Mouse (Mus musculus) CH12.LX (cell line): ENCODE measurements around the gene Grpel1. TPM values are rescaled to one million over a fixed set of nuclear protein-coding genes. Genes with fewer than 3 reads are reported as not detected.

Experiments
- DNase-seq: peaks from one replicate; pipeline ENCODE4 v3.0.0-alpha.2; 2013; ENCODE audit errors: extremely low read depth
- H3K27ac ChIP-seq: 2 replicates; pipeline ENCODE4 v1.5.1; 2012; ENCODE audit warnings: low read depth, mild to moderate bottlenecking, control low read depth, moderate library complexity; ENCODE audit not compliant: insufficient read depth
- H3K27me3 ChIP-seq: replicated peaks from 2 replicates; pipeline ENCODE3; 2012; ENCODE audit warnings: inconsistent platforms
- H3K36me3 ChIP-seq, 2 experiments: replicated peaks in 1 of 2; 2 replicates each; pipeline versions ENCODE3 to v1.6.1; 2012; ENCODE audit warnings: inconsistent platforms in 1 of 2, low read length in 1 of 2, mild to moderate bottlenecking in 1 of 2, mixed read lengths in 1 of 2, moderate library complexity in 1 of 2; ENCODE audit not compliant: control insufficient read depth in 1 of 2, insufficient read depth in 1 of 2
- H3K4me1 ChIP-seq, 2 experiments: 2 replicates each; pipeline ENCODE4 v1.6.1; 2012; ENCODE audit warnings: inconsistent platforms in 1 of 2, moderate library complexity in 1 of 2; ENCODE audit not compliant: insufficient read depth in 2 of 2, control insufficient read depth in 1 of 2
- H3K4me2 ChIP-seq: 2 replicates; pipeline ENCODE4 v1.6.1; 2012; ENCODE audit warnings: low read depth, mild to moderate bottlenecking, control low read depth; ENCODE audit not compliant: poor library complexity, insufficient read depth, severe bottlenecking
- H3K4me3 ChIP-seq, 3 experiments: fragments of 150-350 bp in 1 of 3; sonication (generic) in 1 of 3; replicated peaks in 1 of 3; 2 replicates each; pipeline versions ENCODE3 to v1.5.1; 2011 to 2012; ENCODE audit warnings: low read depth in 2 of 3, low read length in 2 of 3, mild to moderate bottlenecking in 2 of 3, moderate library complexity in 2 of 3, control low read depth in 1 of 3, improper control_type of control experiment in 1 of 3, inconsistent platforms in 1 of 3, mixed read lengths in 1 of 3; ENCODE audit not compliant: poor library complexity in 1 of 3
- H3K79me2 ChIP-seq: replicated peaks from 2 replicates; pipeline ENCODE4 v1.6.1; 2012; ENCODE audit warnings: mild to moderate bottlenecking, moderate library complexity; ENCODE audit not compliant: control insufficient read depth, poor library complexity, insufficient read depth, severe bottlenecking; ENCODE audit errors: extremely low read depth
- H3K9ac ChIP-seq: 2 replicates; pipeline ENCODE4 v1.6.1; 2012; ENCODE audit warnings: low read depth, mild to moderate bottlenecking, control low read depth, moderate library complexity; ENCODE audit not compliant: insufficient read depth
- H3K9me3 ChIP-seq: replicated peaks from 2 replicates; pipeline ENCODE3; 2012; ENCODE audit warnings: low read length, inconsistent platforms, mixed read lengths
- CTCF ChIP-seq, 2 experiments: IDR thresholded peaks in 1 of 2; conservative IDR thresholded peaks in 1 of 2; 2 replicates each; pipeline ENCODE4 v1.5.1; 2011 to 2012; ENCODE audit warnings: low read depth in 2 of 2, low read length in 2 of 2, improper control_type of control experiment in 1 of 2, inconsistent platforms in 1 of 2, mild to moderate bottlenecking in 1 of 2, moderate library complexity in 1 of 2
- E2F4 ChIP-seq: IDR thresholded peaks from 2 replicates; pipeline ENCODE4 v1.6.1; 2011; ENCODE audit warnings: low read depth, low read length, improper control_type of control experiment; ENCODE audit not compliant: insufficient replicate concordance
- IRF4 ChIP-seq: IDR thresholded peaks from 2 replicates; pipeline ENCODE4 v1.6.1; 2014; ENCODE audit warnings: low read depth, mild to moderate bottlenecking, inconsistent platforms, low read length, improper control_type of control experiment
- KAT2A ChIP-seq: IDR thresholded peaks from 2 replicates; pipeline ENCODE4 v1.6.1; 2012; ENCODE audit warnings: low read length, improper control_type of control experiment, inconsistent platforms; ENCODE audit not compliant: insufficient replicate concordance
- MAX ChIP-seq: IDR thresholded peaks from 2 replicates; pipeline ENCODE4 v1.6.1; 2011; ENCODE audit warnings: low read length, improper control_type of control experiment
- MAZ ChIP-seq: IDR thresholded peaks from 2 replicates; pipeline ENCODE4 v1.6.1; 2012; ENCODE audit warnings: low read depth, mild to moderate bottlenecking, inconsistent platforms, low read length, improper control_type of control experiment, moderate library complexity
- MEF2A ChIP-seq: IDR thresholded peaks from 2 replicates; pipeline ENCODE4 v1.6.1; 2014; ENCODE audit warnings: low read depth, mild to moderate bottlenecking, inconsistent platforms, low read length, improper control_type of control experiment, borderline replicate concordance
- MXI1 ChIP-seq: IDR thresholded peaks from 2 replicates; pipeline ENCODE4 v1.6.1; 2011; ENCODE audit warnings: mild to moderate bottlenecking, low read depth, low read length, improper control_type of control experiment
- NELFE ChIP-seq: IDR thresholded peaks from 2 replicates; pipeline ENCODE4 v1.6.1; 2011; ENCODE audit warnings: low read depth, low read length, improper control_type of control experiment
- NRF1 ChIP-seq: IDR thresholded peaks from 2 replicates; pipeline ENCODE4 v1.6.1; 2014; ENCODE audit warnings: low read depth, mild to moderate bottlenecking, inconsistent platforms, low read length, improper control_type of control experiment, moderate library complexity
- POLR2AphosphoS2 ChIP-seq: IDR thresholded peaks from 2 replicates; pipeline ENCODE4 v1.6.1; 2011; ENCODE audit warnings: low read depth, low read length, improper control_type of control experiment
- RCOR1 ChIP-seq: conservative IDR thresholded peaks from 2 replicates; pipeline ENCODE4 v1.6.1; 2012; ENCODE audit warnings: low read depth, mild to moderate bottlenecking, inconsistent platforms, low read length, improper control_type of control experiment
- SMC3 ChIP-seq: IDR thresholded peaks from 2 replicates; pipeline ENCODE4 v1.6.1; 2011; ENCODE audit warnings: low read depth, low read length, improper control_type of control experiment
- TCF12 ChIP-seq: IDR thresholded peaks from 2 replicates; pipeline ENCODE4 v1.6.1; 2014; ENCODE audit warnings: low read depth, mild to moderate bottlenecking, inconsistent platforms, low read length, improper control_type of control experiment
- UBTF ChIP-seq: IDR thresholded peaks from 2 replicates; pipeline ENCODE4 v1.6.1; 2012; ENCODE audit warnings: low read depth, mild to moderate bottlenecking, inconsistent platforms, low read length, improper control_type of control experiment, moderate library complexity
- ZNF384 ChIP-seq: IDR thresholded peaks from 2 replicates; pipeline ENCODE4 v1.6.1; 2012; ENCODE audit warnings: low read depth, low read length, improper control_type of control experiment, inconsistent platforms
- dilution Hi-C: fragments of 300-500 bp; cut with MboI; formaldehyde crosslinking; loops from 2 replicates; pipeline ENCODE4 v1.14.3; 2020; ENCODE audit warnings: low sequenced_read_pairs; ENCODE audit not compliant: extremely low pct_unique_long_range_greater_than_20kb, extremely low pct_ligation_motif_present
- in situ Hi-C: fragments of 300-500 bp; cut with MboI; formaldehyde crosslinking; loops from 3 replicates; pipeline ENCODE4 v1.14.3; 2019; ENCODE audit warnings: low sequenced_read_pairs, low pct_ligation_motif_present, low pct_unique_long_range_greater_than_20kb, mixed read lengths
- polyA plus RNA-seq: library from polyadenylated mRNA; unstranded; fragments of >175 nt; gene quantifications from 2 replicates; pipeline ENCODE4 v1.2.1, GENCODE M21; 2012; ENCODE audit warnings: low read depth; ENCODE audit not compliant: insufficient read length
- total RNA-seq, 2 experiments: library from RNA; depleted of rRNA; stranded (reverse); fragments of 300-350 nt in 1 of 2; fragments of >200 nt in 1 of 2; gene quantifications; 2 replicates each; pipeline ENCODE4 v1.2.3; 2012 to 2014

The Grpel1 gene
- total and polyA plus RNA-seq, 3 experiments = 37.4 to 59.7 (median 41.2) TPM

DNA sequence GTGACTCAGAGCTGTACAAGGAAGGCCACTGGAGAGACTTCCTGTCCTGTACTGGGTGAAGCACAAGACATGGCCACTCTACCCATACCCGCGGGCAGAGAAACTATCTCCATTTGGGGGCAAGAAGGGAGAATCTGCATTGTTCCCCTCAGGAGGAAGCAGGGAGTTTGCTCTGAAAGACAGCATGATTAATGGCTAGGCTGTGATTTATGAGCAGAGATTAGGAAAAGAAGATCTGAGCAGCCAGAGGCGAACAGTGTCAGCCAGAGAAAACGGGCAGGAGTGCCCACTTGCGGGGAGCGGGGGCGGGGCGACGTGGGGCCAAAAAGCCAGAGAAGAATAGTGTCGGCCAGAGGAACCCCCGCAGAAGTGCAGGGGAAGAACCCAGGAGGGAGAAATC is 37.0 kb upstream of the Grpel1 start:
- H3K27me3 ChIP-seq = peaks cover 86% of the 10 kb centered on the region
- no peak for TF ChIP-seq MAX
- no peak for TF ChIP-seq ZNF384
- TF ChIP-seq CTCF (conservative IDR thresholded peaks at IDR 0.05 in 1 of 2, IDR thresholded peaks at IDR 0.05 in 1 of 2; ENCODE audit: low read depth in 2 of 2, low read length in 2 of 2) = no peak
- TF ChIP-seq KAT2A = no peak
- TF ChIP-seq NELFE = no peak
- TF ChIP-seq RCOR1 = no peak
- no peak for TF ChIP-seq MEF2A
- TF ChIP-seq POLR2AphosphoS2 = no peak
- in situ Hi-C loops = no loop called here

DNA sequence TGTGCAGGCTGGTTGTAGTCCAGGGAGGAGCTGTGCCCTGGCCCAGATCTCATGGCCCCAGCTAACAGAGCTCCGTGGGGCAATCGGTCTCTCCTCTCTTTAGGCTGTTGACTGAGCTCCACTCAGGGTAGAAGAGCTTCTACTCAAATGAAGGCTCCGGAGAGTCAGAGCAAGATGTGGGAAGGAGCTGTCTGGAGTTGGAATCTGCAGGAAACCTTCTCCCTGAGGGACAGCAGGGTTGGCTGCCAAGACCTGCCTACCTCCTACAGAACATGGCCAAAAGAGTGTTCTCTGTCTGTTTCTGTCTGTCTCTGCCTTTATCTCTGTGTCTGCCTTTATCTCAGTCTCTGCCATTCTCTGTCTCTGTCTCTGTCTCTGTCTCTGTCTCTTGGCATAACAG is 35.2 kb upstream of the Grpel1 start:
- in situ Hi-C loops = no loop called here
- H3K79me2 ChIP-seq = no peaks in the 10 kb centered on the region
- dilution Hi-C loops = no loop called here
- H3K36me3 ChIP-seq = no peaks in the 10 kb centered on the region
- DNase-seq = no peak
- H3K27me3 ChIP-seq = peaks cover 90% of the 10 kb centered on the region
- H3K27ac ChIP-seq = no peak overlapping the region
- no peaks in the 10 kb centered on the region for H3K9me3 ChIP-seq
- no peak for TF ChIP-seq UBTF
- no peak for TF ChIP-seq NRF1
- TF ChIP-seq IRF4 = no peak
- TF ChIP-seq KAT2A = no peak
- TF ChIP-seq TCF12 = no peak
- no peak for TF ChIP-seq SMC3
- TF ChIP-seq E2F4 = no peak
- TF ChIP-seq MAZ = no peak
- TF ChIP-seq MXI1 = no peak
- H3K4me2 ChIP-seq = no peak overlapping the region
- no peak overlapping the region for H3K9ac ChIP-seq
- H3K4me1 ChIP-seq = peaks cover 0 to 5% of the 10 kb centered on the region in 2 experiments; a peak in 1 of 4 replicates
- H3K4me3 ChIP-seq = no peak overlapping the region

More for the DNA sequence above, 37.0 kb upstream of the Grpel1 start:
- no peaks in the 10 kb centered on the region for H3K79me2 ChIP-seq
- no peaks in the 10 kb centered on the region for H3K4me1 ChIP-seq
- H3K27ac ChIP-seq = no peak overlapping the region
- no peak overlapping the region for H3K4me3 ChIP-seq
- dilution Hi-C loops = no loop called here
- H3K4me2 ChIP-seq = no peak overlapping the region
- DNase-seq = no peak
- no peak overlapping the region for H3K9ac ChIP-seq
- H3K9me3 ChIP-seq = no peaks in the 10 kb centered on the region
- no peaks in the 10 kb centered on the region for H3K36me3 ChIP-seq
